Mouse (Mus musculus): ENCODE results near the gene Mrpl45. TPM values are rescaled to one million over a fixed set of nuclear protein-coding genes. Genes with fewer than 3 reads are reported as not detected.
"Not testable (repeated sequence)": the region's sequence is repeated elsewhere in the genome, so short reads cannot be mapped to it uniquely, and the experiment has no call there.

Gene Mrpl45
- polyA plus RNA-seq, 1 experiment = 33.0 TPM

DNA sequence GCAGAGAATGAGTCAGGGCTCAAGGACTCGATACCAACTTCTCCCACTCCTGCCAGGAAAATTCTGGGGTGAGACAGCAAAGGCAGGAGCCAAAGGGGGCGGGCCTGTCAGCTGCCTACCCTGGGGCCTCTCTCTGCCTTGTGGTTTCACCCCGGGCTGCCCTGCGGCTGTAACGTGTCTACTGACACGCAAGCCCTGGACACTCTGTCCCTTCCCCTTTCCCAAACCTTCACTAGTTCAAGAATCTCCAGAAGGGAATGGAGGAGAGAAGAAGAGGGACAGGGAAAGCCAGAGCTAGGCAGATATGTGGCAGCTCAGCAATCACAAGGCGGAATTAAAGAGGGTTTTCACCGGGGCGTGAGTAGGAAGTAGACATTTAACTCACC lies 6.1 kb upstream of the Mrpl45 start:
- H3K4me3 ChIP-seq (ENCODE audit: insufficient read depth, low read length) = peak overlapping the region; percentile 71
- peaks cover 12% of the 10 kb centered on the region for H3K4me1 ChIP-seq (ENCODE audit: control insufficient read depth, insufficient read depth, low read length)
- peak overlapping the region; percentile 98 for H3K27ac ChIP-seq (ENCODE audit: insufficient read depth, low read depth, low read length)
- no peak for TF ChIP-seq POLR2A (IDR thresholded peaks at IDR 0.05; ENCODE audit: borderline replicate concordance, low read depth, low read length)

GRCm38 (mm10) chr11:97309911-97310571 lies 5.5 kb upstream of the Mrpl45 start:
- peak; percentile 39; the same call in 1 of the 2 replicates for TF ChIP-seq CTCF (IDR thresholded peaks at IDR 0.05; ENCODE audit: low read depth, low read length)
- no peak for TF ChIP-seq POLR2A (IDR thresholded peaks at IDR 0.05; ENCODE audit: borderline replicate concordance, low read depth, low read length)
- H3K27ac ChIP-seq (ENCODE audit: insufficient read depth, low read depth, low read length) = peak overlapping the region; percentile 98
- peaks cover 15% of the 10 kb centered on the region for H3K4me1 ChIP-seq (ENCODE audit: control insufficient read depth, insufficient read depth, low read length)
- peak overlapping the region; percentile 71 for H3K4me3 ChIP-seq (ENCODE audit: insufficient read depth, low read length)

- 0 out of 2 replicates have a peak, but pooled peaks have one; percentile 8 for TF ChIP-seq CTCF (IDR thresholded peaks at IDR 0.05; ENCODE audit: low read depth, low read length)
- TF ChIP-seq POLR2A (IDR thresholded peaks at IDR 0.05; ENCODE audit: borderline replicate concordance, low read depth, low read length) = no peak
- Histone ChIP-seq H3K4me1 (ENCODE audit: control insufficient read depth, insufficient read depth, low read length) (peaks cover 15% of the 10 kb centered on the region), H3K4me3 (ENCODE audit: insufficient read depth, low read length) (no peak overlapping the region; the same call in 1 of the 2 replicates), H3K27ac (ENCODE audit: insufficient read depth, low read depth, low read length) (peak overlapping the region; percentile 48)
Observed at GRCm38 (mm10) chr11:97310895-97311631, 4.5 kb upstream of the Mrpl45 start.

DNA sequence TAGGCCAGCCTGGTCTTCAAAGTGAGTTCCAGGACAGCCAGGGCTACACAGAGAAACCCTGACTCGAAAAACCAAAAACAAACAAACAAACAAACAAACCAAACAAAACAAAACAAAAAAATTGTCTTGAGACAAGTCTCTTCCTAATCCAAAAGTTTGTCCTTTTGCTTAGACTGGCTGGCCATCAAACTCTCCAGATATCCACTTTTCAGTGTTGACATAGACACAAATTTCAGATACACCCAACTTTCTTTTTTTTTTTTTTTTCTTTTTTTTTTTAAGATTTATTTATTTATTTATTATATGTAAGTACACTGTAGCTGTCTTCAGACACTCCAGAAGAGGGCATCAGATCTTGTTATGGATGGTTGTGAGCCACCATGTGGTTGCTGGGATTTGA lies 2.6 kb upstream of the Mrpl45 start:
- H3K4me3 ChIP-seq (ENCODE audit: insufficient read depth, low read length); H3K27ac ChIP-seq (ENCODE audit: insufficient read depth, low read depth, low read length): not testable (repeated sequence)
- peaks cover 21% of the 10 kb centered on the region for H3K4me1 ChIP-seq (ENCODE audit: control insufficient read depth, insufficient read depth, low read length)

- TF ChIP-seq POLR2A (IDR thresholded peaks at IDR 0.05; ENCODE audit: borderline replicate concordance, low read depth, low read length) = no peak
- H3K4me3 ChIP-seq (ENCODE audit: insufficient read depth, low read length) = no peak overlapping the region
- H3K4me1 ChIP-seq (ENCODE audit: control insufficient read depth, insufficient read depth, low read length) = peaks cover 19% of the 10 kb centered on the region
- H3K27ac ChIP-seq (ENCODE audit: insufficient read depth, low read depth, low read length) = no peak overlapping the region
Observed at GRCm38 (mm10) chr11:97314110-97314509, 1.4 kb upstream of the Mrpl45 start.

- Histone ChIP-seq H3K27ac (ENCODE audit: insufficient read depth, low read depth, low read length) (peak overlapping the region; percentile 76), H3K4me1 (ENCODE audit: control insufficient read depth, insufficient read depth, low read length) (peaks cover 19% of the 10 kb centered on the region), H3K4me3 (ENCODE audit: insufficient read depth, low read length) (peak overlapping the region; percentile 20; the same call in 1 of the 2 replicates)
- no peak for TF ChIP-seq CTCF (IDR thresholded peaks at IDR 0.05; ENCODE audit: low read depth, low read length)
- TF ChIP-seq POLR2A (IDR thresholded peaks at IDR 0.05; ENCODE audit: borderline replicate concordance, low read depth, low read length) = no peak
Observed at GRCm38 (mm10) chr11:97314751-97315503, 589 bp upstream of the Mrpl45 start.

- Histone ChIP-seq H3K4me3 (ENCODE audit: insufficient read depth, low read length) (no peak overlapping the region), H3K27ac (ENCODE audit: insufficient read depth, low read depth, low read length) (no peak overlapping the region), H3K4me1 (ENCODE audit: control insufficient read depth, insufficient read depth, low read length) (peaks cover 10% of the 10 kb centered on the region)
- TF ChIP-seq POLR2A (IDR thresholded peaks at IDR 0.05; ENCODE audit: borderline replicate concordance, low read depth, low read length) = no peak
- no peak for TF ChIP-seq CTCF (IDR thresholded peaks at IDR 0.05; ENCODE audit: low read depth, low read length)
Observed at GRCm38 (mm10) chr11:97321197-97321596, 5.7 kb downstream of the Mrpl45 start.

DNA sequence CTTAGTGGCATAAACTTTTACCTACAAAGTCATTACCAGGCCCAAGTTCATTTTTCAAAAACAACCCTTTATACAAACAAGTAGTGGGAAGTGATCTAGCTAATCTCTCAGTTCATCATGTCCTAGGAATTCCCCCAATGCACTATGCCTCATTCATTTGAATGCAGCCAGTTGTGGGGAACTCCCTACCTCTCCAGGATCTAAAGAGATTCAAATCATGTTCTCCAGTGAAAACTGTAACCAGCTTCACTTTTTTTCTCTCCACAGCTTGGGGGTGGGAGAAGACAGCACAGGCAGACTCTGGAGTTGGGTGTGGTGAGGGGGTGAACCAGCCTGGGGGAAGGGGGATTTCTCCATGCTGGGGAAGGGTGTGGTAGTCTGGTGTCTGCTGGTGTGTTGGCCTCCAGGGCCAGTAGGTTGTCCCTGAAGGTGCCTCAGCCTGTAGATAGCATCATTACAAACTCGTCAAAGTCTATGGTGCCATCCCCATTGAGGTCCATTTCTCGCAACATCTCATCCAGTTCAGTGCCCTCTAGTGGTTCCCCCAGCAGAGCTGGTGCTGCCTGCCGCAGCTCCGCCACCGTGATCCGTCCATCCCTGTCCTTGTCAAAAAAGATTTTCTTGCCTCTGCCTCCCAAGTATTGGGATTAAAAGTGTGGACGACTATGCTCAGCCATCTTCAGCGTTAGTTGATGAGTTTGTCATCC lies 6.5 kb downstream of the Mrpl45 start:
- not testable (repeated sequence) for H3K4me1 ChIP-seq (ENCODE audit: control insufficient read depth, insufficient read depth, low read length); H3K27ac ChIP-seq (ENCODE audit: insufficient read depth, low read depth, low read length); H3K4me3 ChIP-seq (ENCODE audit: insufficient read depth, low read length)

DNA sequence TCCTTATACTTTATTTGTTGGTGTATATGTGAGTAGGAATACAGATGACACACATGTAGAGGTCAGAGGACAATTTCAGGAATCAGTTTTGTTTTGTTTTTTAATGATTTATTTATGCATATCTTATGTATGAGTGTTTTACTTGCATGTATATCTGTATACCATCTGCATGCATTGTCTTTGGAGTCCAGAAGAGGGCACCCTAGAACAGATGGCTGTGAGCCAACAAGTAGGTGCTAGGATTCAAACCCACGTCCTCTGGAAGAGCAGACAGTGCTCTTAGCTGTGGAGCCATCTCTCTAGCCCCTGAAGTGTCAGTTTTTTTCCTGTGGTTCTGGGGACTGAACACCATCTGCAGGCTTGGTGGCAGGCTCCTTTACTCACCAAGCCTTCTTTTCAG lies 9.7 kb downstream of the Mrpl45 start:
- TF ChIP-seq CTCF (IDR thresholded peaks at IDR 0.05; ENCODE audit: low read depth, low read length) = no peak
- no peak for TF ChIP-seq POLR2A (IDR thresholded peaks at IDR 0.05; ENCODE audit: borderline replicate concordance, low read depth, low read length)
- Histone ChIP-seq H3K4me3 (ENCODE audit: insufficient read depth, low read length) (no peak overlapping the region), H3K4me1 (ENCODE audit: control insufficient read depth, insufficient read depth, low read length) (peaks cover 4% of the 10 kb centered on the region), H3K27ac (ENCODE audit: insufficient read depth, low read depth, low read length) (no peak overlapping the region)
